Mouse (Mus musculus) cortical plate, adult 2 months (tissue): ENCODE measurements at regions not wholly inside any gene's neighbourhood (a gene's known extent, or its start where the extent isn't known, plus 50 kb on each side); places are given as distances from the start of the nearest gene placed in this dataset.

ENCODE experiments used
- CTCF ChIP-seq: fragments of 200-500 bp; IDR thresholded peaks from 2 replicates; pipeline ENCODE4 v1.5.1; 2011; ENCODE audit warnings: mild to moderate bottlenecking, control low read depth, low read length; ENCODE audit not compliant: insufficient read depth; ENCODE audit errors: extremely low read depth
- POLR2A ChIP-seq: fragments of 200-500 bp; IDR thresholded peaks from 2 replicates; pipeline ENCODE4 v1.6.1; 2011; ENCODE audit warnings: mild to moderate bottlenecking, low read length, control low read depth; ENCODE audit not compliant: insufficient read depth; ENCODE audit errors: extremely low read depth

- no peak for TF ChIP-seq CTCF
- no peak for TF ChIP-seq POLR2A
Measured at GRCm38 (mm10) chr14:48897140-48897539, 168.8 kb upstream of the Ap5m1 start.
